Mouse (Mus musculus) limb, embryonic 12.5 days (tissue): ENCODE results near the gene Smco4. TPM values are rescaled to one million over a fixed set of nuclear protein-coding genes. Genes with fewer than 3 reads are reported as not detected.

Source experiments
- ATAC-seq: fragments of 200-750 bp; cut with Nextera tagmentation; 2 replicates; pipeline ENCODE4 v1.8.0; 2017; ENCODE audit warnings: low read depth, moderate TSS enrichment; ENCODE audit not compliant: insufficient number of reproducible peaks, insufficient read depth, low FRiP score, low TSS enrichment
- H3K27ac ChIP-seq: fragments of 300-500 bp; sonication (generic); 2 replicates; pipeline ENCODE4 v1.5.1; 2016; ENCODE audit warnings: mild to moderate bottlenecking, moderate library complexity
- H3K27me3 ChIP-seq: fragments of 300-500 bp; sonication (generic); 2 replicates; pipeline ENCODE4 v1.6.1; 2016; ENCODE audit warnings: mild to moderate bottlenecking, moderate library complexity
- H3K36me3 ChIP-seq: fragments of 300-500 bp; sonication (generic); 2 replicates; pipeline ENCODE4 v1.6.1; 2016; ENCODE audit warnings: mild to moderate bottlenecking, moderate library complexity
- H3K4me1 ChIP-seq: fragments of 300-500 bp; sonication (generic); replicated peaks from 2 replicates; pipeline ENCODE4 v1.6.1; 2016
- H3K4me2 ChIP-seq: fragments of 300-500 bp; sonication (generic); 2 replicates; pipeline ENCODE4 v1.6.1; 2016; ENCODE audit warnings: mild to moderate bottlenecking, moderate library complexity
- H3K4me3 ChIP-seq: fragments of 300-500 bp; sonication (generic); replicated peaks from 2 replicates; pipeline ENCODE4 v1.5.1; 2016; ENCODE audit warnings: mild to moderate bottlenecking
- H3K9ac ChIP-seq: fragments of 300-500 bp; sonication (generic); replicated peaks from 2 replicates; pipeline ENCODE4 v1.6.1; 2016; ENCODE audit warnings: mild to moderate bottlenecking, moderate library complexity
- H3K9me3 ChIP-seq: fragments of 300-500 bp; sonication (generic); 2 replicates; pipeline ENCODE4 v1.6.1; 2016; ENCODE audit warnings: mild to moderate bottlenecking, moderate library complexity
- whole genome bisulfite sequencing: fragments of 180-500 bp; shearing (Covaris S2); methylation state at CpG from one replicate; pipeline ENCODE4 v1.1.7; 2016; 5-methylcytosine and 5-hydroxymethylcytosine counted together
- polyA plus RNA-seq: library from polyadenylated mRNA; unstranded; fragments of >200 nt; fragmentation: Nextera tagmentation; extraction: Ambion mirVana; gene quantifications from 2 replicates; pipeline ENCODE4 v1.2.1, GENCODE M21; 2016

The Smco4 gene
- polyA plus RNA-seq, 1 experiment from 2014 or later: 2.0 TPM

DNA sequence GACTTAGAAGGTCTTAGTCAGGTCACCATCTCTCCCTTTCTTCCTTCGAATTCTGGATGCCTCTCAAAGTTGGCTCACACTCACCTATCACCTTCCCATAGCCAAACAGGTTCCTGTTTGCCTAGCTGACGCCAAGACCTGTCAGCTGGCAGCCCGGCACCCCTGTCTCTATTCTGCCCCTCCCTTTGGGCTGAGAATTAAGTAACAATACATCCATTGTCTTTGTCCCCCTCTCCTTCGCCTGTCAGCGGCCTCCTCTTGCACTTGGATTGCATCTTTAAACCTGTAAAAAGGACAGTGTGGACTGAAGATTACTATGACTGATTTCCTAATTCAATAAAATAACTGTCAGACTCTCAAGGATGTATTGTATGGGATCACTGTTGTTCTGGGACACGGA is 34.6 kb downstream of the Smco4 start:
- Histone ChIP-seq H3K36me3 (0 out of 2 replicates have a peak, but pooled peaks cover 4% of the 10 kb centered on the region), H3K4me3 (no peak overlapping the region), H3K4me2 (no peak overlapping the region), H3K27ac (no peak overlapping the region), H3K27me3 (no peaks in the 10 kb centered on the region), H3K4me1 (peaks cover 56% of the 10 kb centered on the region), H3K9me3 (no peaks in the 10 kb centered on the region), H3K9ac (no peak overlapping the region)
- whole genome bisulfite sequencing: 73% methylated on average over 6 of the region's 6 CpGs
- no peak for ATAC-seq

DNA sequence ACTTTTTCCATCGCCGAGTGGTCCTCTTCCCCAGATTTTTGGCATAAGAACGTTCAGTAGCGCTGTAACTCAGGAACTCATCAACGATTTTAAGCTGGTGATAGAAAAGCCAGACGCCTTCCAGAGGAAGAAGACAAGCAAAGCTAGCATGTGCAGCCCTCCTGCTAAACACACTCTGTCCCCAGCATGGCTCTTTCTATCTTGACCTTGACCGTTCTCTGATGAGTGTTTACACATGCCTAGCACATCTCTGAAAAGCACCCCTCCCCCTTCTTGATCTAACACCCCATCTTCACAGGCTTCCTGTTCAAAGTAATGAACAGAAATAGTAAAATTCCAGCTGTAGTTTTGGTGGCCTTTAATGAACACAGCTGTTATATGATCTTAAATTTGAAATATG is 35.1 kb downstream of the Smco4 start:
- no peak for ATAC-seq
- 78% methylated on average over 7 of the region's 7 CpGs for WGBS
- H3K4me1 ChIP-seq: peaks cover 53% of the 10 kb centered on the region
- H3K27me3 ChIP-seq: no peaks in the 10 kb centered on the region
- H3K36me3 ChIP-seq: 0 out of 2 replicates have a peak, but pooled peaks cover 4% of the 10 kb centered on the region
- no peak overlapping the region for H3K9ac ChIP-seq
- no peak overlapping the region for H3K27ac ChIP-seq
- no peak overlapping the region for H3K4me3 ChIP-seq
- H3K4me2 ChIP-seq: no peak overlapping the region
- no peaks in the 10 kb centered on the region for H3K9me3 ChIP-seq

- 61% methylated on average over 8 of the region's 8 CpGs for WGBS
- Histone ChIP-seq H3K27ac (0 out of 2 replicates have a peak overlapping the region, but pooled peaks have one; percentile 12), H3K9ac (no peak overlapping the region), H3K4me1 (peaks cover 51% of the 10 kb centered on the region), H3K4me3 (no peak overlapping the region), H3K9me3 (no peaks in the 10 kb centered on the region), H3K27me3 (no peaks in the 10 kb centered on the region), H3K4me2 (no peak overlapping the region), H3K36me3 (peaks cover 8% of the 10 kb centered on the region; the same call in 1 of the 2 replicates)
- peak; percentile 50 for ATAC-seq
Measured at GRCm38 (mm10) chr9:15529275-15529964, 36.2 kb downstream of the Smco4 start.

DNA sequence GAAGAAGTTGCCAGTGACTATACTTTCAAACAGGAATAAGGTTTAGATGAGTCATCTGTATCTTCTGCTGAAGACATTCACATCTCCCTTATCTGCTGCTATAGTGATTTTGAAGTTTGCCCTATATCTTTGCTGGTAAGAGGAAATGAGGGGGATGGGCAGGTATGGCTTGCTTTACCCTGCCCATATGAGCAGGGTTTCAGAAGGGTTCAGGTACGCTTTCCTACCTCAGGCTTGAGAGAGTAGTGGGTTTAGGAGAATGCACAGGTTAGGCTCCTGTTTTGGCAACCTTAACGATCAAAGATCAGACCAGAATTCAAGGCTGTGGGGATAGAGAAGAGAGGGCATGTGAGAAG is 36.7 kb downstream of the Smco4 start:
- H3K4me1 ChIP-seq: peaks cover 55% of the 10 kb centered on the region
- H3K27ac ChIP-seq: no peak overlapping the region
- H3K9me3 ChIP-seq: no peaks in the 10 kb centered on the region
- 84% methylated on average over 2 of the region's 2 CpGs for WGBS
- H3K36me3 ChIP-seq: peaks cover 8% of the 10 kb centered on the region; the same call in 1 of the 2 replicates
- no peaks in the 10 kb centered on the region for H3K27me3 ChIP-seq
- H3K9ac ChIP-seq: no peak overlapping the region
- no peak overlapping the region for H3K4me2 ChIP-seq
- no peak overlapping the region for H3K4me3 ChIP-seq
- no peak for ATAC-seq

DNA sequence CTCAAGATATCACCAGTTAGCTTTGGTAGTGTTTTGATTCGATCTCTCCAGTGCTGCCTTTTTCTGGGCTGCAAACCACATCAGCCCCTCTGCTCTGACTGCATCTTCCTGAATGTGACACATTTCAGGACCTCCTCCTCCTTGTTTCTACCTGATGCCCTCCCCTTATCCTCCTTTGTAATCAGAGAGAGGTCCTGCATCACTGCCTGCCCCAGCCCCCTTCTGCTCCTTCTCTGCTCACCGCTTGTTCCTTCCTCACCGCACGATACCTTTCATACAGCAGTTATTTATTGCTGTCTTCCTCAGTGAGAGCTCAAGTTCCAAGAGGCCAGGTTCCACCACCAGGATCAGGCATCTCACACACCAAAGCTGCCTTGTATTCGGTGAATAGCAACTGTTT is 38.0 kb downstream of the Smco4 start:
- Histone ChIP-seq H3K36me3 (peaks cover 4% of the 10 kb centered on the region; the same call in 1 of the 2 replicates), H3K27me3 (no peaks in the 10 kb centered on the region), H3K4me2 (no peak overlapping the region), H3K9ac (no peak overlapping the region), H3K27ac (no peak overlapping the region), H3K4me1 (peaks cover 54% of the 10 kb centered on the region), H3K4me3 (no peak overlapping the region), H3K9me3 (no peaks in the 10 kb centered on the region)
- 70% methylated on average over 5 of the region's 5 CpGs for whole genome bisulfite sequencing
- no peak for ATAC-seq

GRCm38 (mm10) chr9:15533336-15534070 is 40.3 kb downstream of the Smco4 start:
- peaks cover 46% of the 10 kb centered on the region for H3K4me1 ChIP-seq
- H3K27me3 ChIP-seq: no peaks in the 10 kb centered on the region
- no peak overlapping the region for H3K27ac ChIP-seq
- H3K36me3 ChIP-seq: peaks cover 4% of the 10 kb centered on the region; the same call in 1 of the 2 replicates
- no peak for ATAC-seq
- no peaks in the 10 kb centered on the region for H3K9me3 ChIP-seq
- H3K4me2 ChIP-seq: no peak overlapping the region
- WGBS: 74% methylated on average over 11 of the region's 11 CpGs
- no peak overlapping the region for H3K4me3 ChIP-seq
- no peak overlapping the region for H3K9ac ChIP-seq

DNA sequence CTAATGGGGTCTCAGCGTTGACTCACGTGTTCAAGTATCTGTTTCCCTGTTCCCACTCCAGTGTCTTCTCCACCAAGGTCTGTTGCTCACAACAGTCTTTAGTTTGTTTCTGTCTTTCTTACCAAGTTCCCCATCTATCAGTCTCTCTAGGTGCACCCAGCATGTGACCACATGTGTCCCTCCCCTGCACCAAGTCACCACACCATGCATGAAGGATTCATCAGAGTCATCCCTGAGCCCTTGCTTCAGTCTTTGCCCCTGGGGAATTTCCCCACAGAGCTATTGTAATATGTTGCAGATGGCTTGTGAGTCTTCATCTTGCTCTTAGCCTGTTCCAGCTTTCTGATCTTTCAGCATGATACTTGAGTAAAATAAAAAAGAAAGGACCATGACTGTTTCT is 40.9 kb downstream of the Smco4 start:
- H3K4me1 ChIP-seq: peaks cover 42% of the 10 kb centered on the region
- no peaks in the 10 kb centered on the region for H3K9me3 ChIP-seq
- H3K27me3 ChIP-seq: no peaks in the 10 kb centered on the region
- H3K9ac ChIP-seq: no peak overlapping the region
- 76% methylated on average over 2 of the region's 2 CpGs for WGBS
- peaks cover 4% of the 10 kb centered on the region; the same call in 1 of the 2 replicates for H3K36me3 ChIP-seq
- no peak for ATAC-seq
- no peak overlapping the region for H3K4me2 ChIP-seq
- H3K4me3 ChIP-seq: no peak overlapping the region
- no peak overlapping the region for H3K27ac ChIP-seq

GRCm38 (mm10) chr9:15535418-15535817 is 42.2 kb downstream of the Smco4 start:
- Histone ChIP-seq H3K27me3 (no peaks in the 10 kb centered on the region), H3K27ac (no peak overlapping the region), H3K36me3 (peaks cover 8% of the 10 kb centered on the region), H3K4me1 (peaks cover 31% of the 10 kb centered on the region), H3K9ac (no peak overlapping the region), H3K9me3 (no peaks in the 10 kb centered on the region), H3K4me3 (no peak overlapping the region), H3K4me2 (no peak overlapping the region)
- WGBS: 63% methylated on average over 5 of the region's 5 CpGs
- no peak for ATAC-seq

DNA sequence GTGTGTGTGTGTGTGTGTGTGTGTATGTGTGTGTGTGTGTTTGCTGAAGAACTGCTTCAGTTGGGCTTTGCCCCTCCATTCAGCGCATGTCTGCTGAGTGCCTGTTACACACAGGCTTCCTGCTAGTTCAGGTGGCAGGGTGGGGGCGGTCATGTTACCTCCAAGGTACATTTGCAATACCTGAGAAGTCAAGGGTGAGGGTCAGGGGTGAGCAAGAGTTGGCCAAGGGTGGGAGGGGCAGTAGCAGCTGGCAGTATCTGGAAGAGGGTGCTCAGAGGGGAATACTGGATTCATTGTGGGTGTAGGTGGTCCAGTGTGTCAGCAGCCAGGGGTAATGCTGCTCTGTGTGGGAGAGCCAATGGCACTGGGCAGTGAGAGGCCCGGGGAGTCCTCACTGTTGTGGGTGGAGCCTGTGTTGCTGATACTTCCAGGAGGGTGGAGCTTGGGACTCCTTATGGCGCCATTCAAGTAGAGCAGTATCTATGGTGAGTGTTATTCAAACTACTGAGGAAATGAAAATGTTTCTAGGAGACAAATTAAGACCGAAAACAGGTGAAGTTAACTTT is 43.7 kb downstream of the Smco4 start:
- no peak overlapping the region for H3K27ac ChIP-seq
- H3K36me3 ChIP-seq: peaks cover 11% of the 10 kb centered on the region
- H3K9ac ChIP-seq: no peak overlapping the region
- 90% methylated on average over 5 of the region's 5 CpGs for WGBS
- no peak overlapping the region for H3K4me3 ChIP-seq
- H3K4me1 ChIP-seq: peaks cover 21% of the 10 kb centered on the region
- no peak for ATAC-seq
- no peaks in the 10 kb centered on the region for H3K27me3 ChIP-seq
- H3K9me3 ChIP-seq: no peaks in the 10 kb centered on the region
- no peak overlapping the region for H3K4me2 ChIP-seq

DNA sequence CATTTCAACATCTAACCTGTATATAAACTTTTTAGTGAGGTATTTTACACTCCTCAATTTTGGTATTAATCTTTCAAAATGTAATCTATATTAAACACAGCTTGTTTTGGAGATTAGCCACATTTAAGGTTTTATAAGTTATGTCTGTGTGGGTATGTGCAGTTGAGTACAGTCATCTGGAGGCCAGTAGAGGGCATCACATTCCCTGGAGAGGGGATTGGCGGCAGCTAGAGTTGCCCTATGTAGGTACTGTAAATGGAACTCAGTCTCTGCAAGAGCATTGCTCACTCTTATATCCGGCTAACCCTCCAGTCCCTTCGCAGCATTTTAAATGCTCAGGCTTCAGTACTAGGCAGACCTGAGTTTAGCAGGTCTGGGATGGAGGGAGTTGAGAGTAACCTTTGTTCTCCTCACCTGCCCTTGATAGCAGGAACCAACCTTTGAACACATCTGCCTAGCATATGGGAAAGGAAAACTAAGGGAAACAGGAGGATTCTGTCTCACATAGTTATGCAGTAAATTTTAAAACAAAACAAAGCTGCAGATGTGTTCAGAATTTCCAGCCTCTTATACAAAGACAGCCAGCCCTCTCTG is 44.3 kb downstream of the Smco4 start:
- no peak overlapping the region for H3K27ac ChIP-seq
- H3K36me3 ChIP-seq: peaks cover 11% of the 10 kb centered on the region
- H3K27me3 ChIP-seq: no peaks in the 10 kb centered on the region
- no peak for ATAC-seq
- 86% methylated on average over 3 of the region's 3 CpGs for WGBS
- H3K4me2 ChIP-seq: no peak overlapping the region
- H3K9me3 ChIP-seq: no peaks in the 10 kb centered on the region
- no peak overlapping the region for H3K4me3 ChIP-seq
- H3K9ac ChIP-seq: no peak overlapping the region
- peaks cover 21% of the 10 kb centered on the region for H3K4me1 ChIP-seq

GRCm38 (mm10) chr9:15538979-15539533 is 45.8 kb downstream of the Smco4 start:
- H3K27ac ChIP-seq: no peak overlapping the region
- H3K36me3 ChIP-seq: peaks cover 10% of the 10 kb centered on the region
- H3K9ac ChIP-seq: no peak overlapping the region
- H3K27me3 ChIP-seq: no peaks in the 10 kb centered on the region
- WGBS: 84% methylated on average over 8 of the region's 8 CpGs
- ATAC-seq: no peak
- H3K9me3 ChIP-seq: no peaks in the 10 kb centered on the region
- H3K4me2 ChIP-seq: no peak overlapping the region
- peaks cover 15% of the 10 kb centered on the region for H3K4me1 ChIP-seq
- no peak overlapping the region for H3K4me3 ChIP-seq
